Mouse (Mus musculus) ovary, postnatal 14 days (tissue): ENCODE measurements around the gene Ttc21b.
"Not testable (repeated sequence)": the region's sequence is repeated elsewhere in the genome, so short reads cannot be mapped to it uniquely, and the experiment has no call there.

ENCODE experiments used
- DNase-seq: peaks from one replicate; pipeline ENCODE4 v3.0.0; 2022; ENCODE audit warnings: low spot score

Ttc21b gene

GRCm38 (mm10) chr2:66256220-66257131 is at the start of gene Ttc21b:
Gene Ttc21b (minus strand): TSS chr2:66256617.
- DNase-seq, result peak; percentile 93

DNA sequence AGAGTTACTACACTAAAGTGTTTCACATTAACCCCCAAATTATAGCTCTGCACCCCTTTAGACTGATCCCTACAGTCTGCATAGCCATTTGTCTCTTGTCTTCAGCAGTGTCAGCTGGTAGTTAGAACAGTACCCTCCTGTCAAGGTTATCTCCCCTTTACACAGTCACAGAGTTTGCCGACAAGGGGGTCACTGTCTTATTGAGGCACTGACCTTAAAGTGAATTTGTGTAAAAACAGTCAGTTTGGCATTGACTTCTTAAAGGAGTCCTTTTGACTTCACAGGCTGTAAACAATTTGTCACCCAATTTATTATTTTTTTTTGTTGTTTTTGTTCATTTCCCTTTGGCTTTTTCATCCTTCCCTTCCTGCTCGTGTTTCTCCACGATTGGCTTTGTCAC is 16.1 kb upstream of the Ttc21b start:
- no peak for DNase-seq

DNA sequence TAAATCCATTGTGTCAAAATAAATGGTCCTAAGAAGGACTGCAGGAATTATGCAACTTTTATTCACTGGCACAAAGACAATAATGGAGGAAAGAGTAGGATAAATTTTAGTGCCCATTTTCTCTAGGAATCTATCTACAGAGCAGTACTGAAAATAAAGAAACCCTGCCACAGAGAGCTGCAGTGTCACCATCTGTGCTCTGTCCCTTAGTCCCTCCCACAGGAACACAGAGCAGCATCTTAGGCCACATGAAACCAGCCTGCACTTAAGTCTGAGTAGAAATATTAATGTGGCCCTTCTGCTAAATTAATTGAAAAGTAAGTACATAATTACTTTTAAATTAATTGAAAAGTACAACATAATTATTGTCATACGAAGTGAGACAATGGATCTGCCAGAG is 12.4 kb downstream of the Ttc21b start:
- DNase-seq, result no peak

DNA sequence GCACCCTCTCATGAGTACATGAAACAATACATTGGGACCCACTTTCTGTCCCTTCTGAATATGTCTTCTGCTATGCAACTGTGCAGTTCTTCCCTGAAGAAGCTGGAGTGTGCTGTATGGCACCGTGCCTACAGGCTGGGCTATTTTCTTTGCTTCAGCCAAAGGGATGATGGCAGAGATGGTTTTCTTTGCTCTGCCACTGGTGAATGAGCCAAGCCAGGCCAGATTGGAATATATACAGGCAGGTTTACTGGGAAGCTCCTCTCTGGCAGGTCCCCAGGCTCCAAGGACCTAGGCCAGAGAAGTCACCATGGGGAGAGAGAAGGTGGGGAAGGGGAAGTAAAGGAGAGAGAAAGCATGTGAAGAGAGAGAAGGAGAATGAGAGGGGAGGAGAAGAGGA is 16.1 kb downstream of the Ttc21b start:
- no peak for DNase-seq

- DNase-seq, result no peak
These were observed 17.5 kb downstream of the Ttc21b start for GRCm38 (mm10) chr2:66238886-66239285.

GRCm38 (mm10) chr2:66220954-66221353 is 35.5 kb downstream of the Ttc21b start:
- DNase-seq, result no peak

- no peak for DNase-seq
These were observed 46.5 kb downstream of the Ttc21b start for GRCm38 (mm10) chr2:66209875-66210274.

GRCm38 (mm10) chr2:66209353-66209752 is 47.1 kb downstream of the Ttc21b start:
- DNase-seq, result no peak

DNA sequence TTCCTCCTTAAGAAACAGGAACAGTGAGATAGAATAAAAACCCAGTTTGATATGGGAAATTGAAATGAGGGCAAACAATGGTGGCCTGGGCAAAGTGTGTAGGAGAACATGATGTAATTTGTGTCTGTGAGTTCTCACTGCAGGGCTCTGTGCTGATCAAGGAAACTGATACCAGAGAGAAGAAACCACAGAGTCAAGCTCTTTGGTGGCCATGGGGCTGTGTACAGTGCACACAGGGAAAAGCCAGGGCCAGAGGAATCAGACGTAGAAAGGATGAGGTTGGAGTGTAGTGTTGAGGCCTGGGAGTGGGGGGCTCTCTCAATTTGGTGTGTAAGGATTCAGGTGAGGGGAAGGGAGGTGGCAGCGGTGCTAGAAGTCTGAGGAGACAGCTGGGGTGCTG is 49.6 kb downstream of the Ttc21b start:
- no peak for DNase-seq

DNA sequence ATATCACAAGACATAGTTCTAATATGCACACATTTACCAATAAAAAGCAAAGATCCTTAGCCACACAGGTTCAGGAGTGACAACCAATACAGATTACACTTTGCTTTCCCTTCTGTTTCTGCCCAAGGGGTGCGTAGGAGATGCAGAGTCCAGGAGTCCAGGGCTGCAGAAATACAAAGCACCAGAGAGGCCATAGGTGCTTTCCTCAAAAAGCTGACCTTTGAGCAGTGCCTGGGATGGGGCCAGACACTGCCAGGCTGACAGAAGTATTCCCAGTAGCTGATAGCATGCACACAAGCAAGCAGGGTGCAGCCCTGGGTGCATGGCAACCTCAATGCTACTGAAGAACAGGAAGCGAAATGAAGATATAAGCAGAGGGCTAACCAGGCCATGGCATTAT is 52.2 kb downstream of the Ttc21b start:
- DNase-seq, result no peak

DNA sequence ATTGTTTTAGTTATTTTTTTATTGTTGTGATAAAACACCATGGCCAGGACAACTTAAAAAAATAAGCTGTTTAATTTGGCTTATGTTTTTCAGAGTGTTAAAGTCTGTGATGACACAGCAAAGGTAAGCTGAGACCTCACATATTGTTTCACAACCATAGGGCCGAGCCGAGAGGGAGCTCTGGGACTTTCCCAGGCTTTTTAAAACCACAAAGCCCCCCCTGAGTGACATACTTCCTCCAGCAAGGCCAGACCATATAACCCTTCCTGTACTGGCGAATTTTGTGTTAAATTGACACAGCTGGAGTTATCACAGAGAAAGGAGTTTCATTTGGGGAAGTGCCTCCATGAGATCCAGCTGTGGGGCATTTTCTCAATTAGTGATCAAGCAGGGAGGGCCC is 56.2 kb downstream of the Ttc21b start:
- DNase-seq, result no peak

- DNase-seq, result no peak
These were observed 64.7 kb downstream of the Ttc21b start for GRCm38 (mm10) chr2:66191691-66192100.

GRCm38 (mm10) chr2:66190157-66190556 is 66.3 kb downstream of the Ttc21b start:
- DNase-seq, result no peak

GRCm38 (mm10) chr2:66189197-66189596 is 67.2 kb downstream of the Ttc21b start:
- DNase-seq, result not testable (repeated sequence)

GRCm38 (mm10) chr2:66187520-66187919 is 68.9 kb downstream of the Ttc21b start:
- no peak for DNase-seq

GRCm38 (mm10) chr2:66184431-66185164 is 71.8 kb downstream of the Ttc21b start:
- no peak for DNase-seq

- DNase-seq, result peak; percentile 55
These were observed 76.1 kb downstream of the Ttc21b start for GRCm38 (mm10) chr2:66180293-66180692.

GRCm38 (mm10) chr2:66179782-66180181 is 76.6 kb downstream of the Ttc21b start:
- no peak for DNase-seq

DNA sequence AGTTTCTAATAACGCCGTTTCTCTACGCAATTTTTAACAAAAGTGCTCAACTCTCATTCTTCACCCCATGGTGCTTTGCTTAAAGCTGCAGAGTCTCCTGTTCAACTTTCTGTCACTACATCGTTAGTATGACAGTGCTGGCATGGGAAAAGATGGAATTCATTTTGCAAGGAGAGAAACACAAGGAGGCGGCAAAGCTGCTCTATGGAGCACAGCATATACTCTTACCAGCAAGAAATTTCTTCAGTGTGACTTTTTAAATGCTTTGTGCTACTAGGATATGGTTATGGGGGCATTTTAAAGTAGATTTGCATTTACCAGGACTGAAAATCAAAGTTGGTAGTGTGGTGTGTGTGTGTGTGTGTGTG is 77.6 kb downstream of the Ttc21b start:
- no peak for DNase-seq

DNA sequence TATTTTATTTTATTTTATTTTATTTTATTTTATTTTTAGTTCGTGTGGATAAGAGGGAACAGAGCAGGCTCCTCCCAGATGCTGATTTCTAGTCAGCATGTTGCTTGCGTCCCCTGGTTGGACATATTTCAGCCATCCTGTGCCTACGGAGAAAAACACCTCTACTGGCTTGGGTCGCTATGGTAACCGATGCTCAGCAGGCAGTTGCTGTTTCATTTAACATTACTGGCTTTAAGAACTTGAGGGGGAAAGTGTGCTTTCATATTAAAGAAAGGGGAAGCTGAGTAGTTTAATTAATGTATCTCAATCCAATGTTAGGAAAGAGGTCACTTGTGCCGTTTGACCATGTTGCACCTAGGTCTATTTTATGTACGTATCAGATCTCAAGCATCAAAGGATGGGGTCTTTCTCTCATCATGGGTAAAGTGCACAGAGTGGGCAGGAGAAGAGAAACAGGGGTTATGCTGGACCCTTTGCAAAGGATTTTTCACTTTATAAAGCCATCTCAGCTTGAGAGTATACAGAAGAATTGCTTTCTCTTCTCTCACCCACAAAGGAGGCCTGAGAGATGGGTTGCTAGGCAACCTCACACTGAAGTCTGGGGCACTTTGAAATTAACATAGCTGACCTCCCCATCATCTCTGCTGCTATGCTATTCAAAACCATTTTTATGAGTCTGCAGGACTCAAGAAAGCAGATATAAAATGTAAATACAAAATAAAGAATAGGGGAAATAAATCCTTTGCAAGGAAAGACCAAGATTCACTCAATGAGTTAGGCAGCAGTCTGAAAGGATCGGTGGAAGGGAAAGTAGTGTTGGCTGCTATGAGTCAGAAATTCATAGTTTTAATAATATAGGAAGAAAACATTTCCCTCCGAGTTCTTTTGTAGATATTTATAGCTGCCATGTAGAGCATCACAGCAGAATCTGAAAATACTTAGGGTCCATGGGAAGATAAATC is 78.2 kb downstream of the Ttc21b start:
- DNase-seq, result no peak

DNA sequence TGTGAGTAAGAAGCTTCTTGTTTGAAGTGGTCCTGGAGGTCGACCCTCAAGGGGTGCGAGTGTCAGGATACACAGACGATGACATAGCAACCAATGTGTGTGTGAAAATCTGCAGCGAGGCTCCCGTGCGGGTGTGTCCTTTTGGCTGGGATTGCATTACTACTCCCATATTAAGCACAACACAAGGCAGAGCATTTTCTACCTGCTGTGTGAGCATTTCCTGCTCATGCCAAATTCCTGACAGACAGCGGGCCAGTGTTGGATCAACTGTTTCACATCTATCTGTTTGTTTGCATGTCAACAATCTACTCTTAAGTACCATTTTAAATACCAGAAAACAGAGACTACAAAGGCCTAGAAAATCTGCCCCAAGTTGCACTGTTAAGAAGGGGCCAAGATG is 79.4 kb downstream of the Ttc21b start:
- no peak for DNase-seq

DNA sequence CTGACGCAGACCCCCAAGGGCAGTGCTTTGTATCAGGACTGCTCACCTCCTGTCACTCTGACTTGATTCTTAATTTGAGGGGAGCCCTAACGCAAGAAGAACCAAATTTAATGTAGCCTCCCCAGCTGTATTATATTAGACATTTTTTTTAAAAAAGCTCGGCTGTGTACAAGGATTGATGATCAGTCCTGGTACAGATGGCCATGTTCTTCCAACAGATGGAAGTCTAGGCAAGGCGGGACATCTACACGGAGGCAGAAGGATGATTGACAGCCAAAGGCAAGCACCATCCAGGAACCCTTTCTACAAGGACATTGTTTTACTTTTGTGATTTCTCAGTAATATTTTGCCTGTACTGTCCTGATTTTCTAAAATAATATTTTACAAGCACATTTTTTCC is 83.3 kb downstream of the Ttc21b start:
- DNase-seq, result no peak
